In the genomic region with DNA sequence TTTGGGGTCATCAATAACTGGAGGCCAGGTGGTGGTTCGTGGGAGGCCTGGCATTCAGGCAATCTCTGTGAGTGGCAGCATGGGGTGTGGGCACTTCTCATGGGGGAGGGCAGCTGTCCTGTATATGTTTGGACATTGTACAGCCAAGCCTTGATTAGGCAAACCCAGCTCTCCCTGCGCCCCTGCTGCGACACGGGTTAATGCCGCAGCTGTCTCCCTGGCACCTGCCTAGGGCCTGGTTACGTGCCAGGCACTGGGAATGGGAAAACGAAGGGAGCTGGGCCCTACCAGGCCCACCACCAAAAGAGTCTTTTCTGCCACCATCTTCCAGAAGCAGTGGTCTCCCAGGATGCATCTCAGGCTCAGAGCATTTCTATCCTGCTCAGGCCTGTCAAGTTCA, we compare ENCODE assay signal across 14 mouse cellular contexts.
A peak's percentile ranks its signal among the peaks of the same experiment; 100 is the strongest.
DNase-seq lines count a peak whose midpoint lies in the region; ATAC-seq and TF ChIP-seq lines count a peak whose summit lies in the region.
"Had no signal": no experiment of that assay in that cellular context is flagged by ENCODE, and none has a peak within 500 bp of the region (broad histone marks: within the 10 kb centered on the region; RNA-seq: fewer than 3 reads in every experiment).

No protein-coding gene starts in this region.

- no peak for ATAC-seq in heart, embryonic 11.5 days (replicated peaks; ENCODE audit: insufficient number of reproducible peaks, low FRiP score, low TSS enrichment)
- no peak for ATAC-seq in hindbrain, embryonic 12.5 days (ENCODE audit: low FRiP score)
- ATAC-seq in intestine, embryonic 15.5 days: no peak

- peak overlapping the region; percentile 78 for H3K27ac ChIP-seq in heart, embryonic 11.5 days (ENCODE audit: low read depth, low read length)
- peak overlapping the region; percentile 65; the same call in 1 of the 2 replicates for H3K27ac ChIP-seq in hindbrain, embryonic 10.5 days
- H3K27ac ChIP-seq in hindbrain, embryonic 12.5 days: no peak overlapping the region
- no peak overlapping the region for H3K27ac ChIP-seq in intestine, embryonic 15.5 days
- H3K27ac ChIP-seq: midbrain, embryonic 12.5 days had no signal

- WGBS in heart, embryonic 11.5 days (ENCODE audit: insufficient replicate concordance): 73% methylated on average over 7 of the region's 7 CpGs
- WGBS in hindbrain, embryonic 10.5 days: 87% methylated on average over 7 of the region's 7 CpGs
- WGBS in hindbrain, embryonic 12.5 days: 70% methylated on average over 7 of the region's 7 CpGs
- WGBS in intestine, embryonic 15.5 days: 81% methylated on average over 7 of the region's 7 CpGs

- H3K27me3 ChIP-seq in heart, embryonic 11.5 days (ENCODE audit: control insufficient read depth, insufficient read depth, low read length): no peaks in the 10 kb centered on the region
- H3K27me3 ChIP-seq in hindbrain, embryonic 10.5 days (ENCODE audit: insufficient read depth, poor library complexity, severe bottlenecking): peaks cover 3% of the 10 kb centered on the region; the same call in 1 of the 2 replicates
- H3K27me3 ChIP-seq in hindbrain, embryonic 12.5 days: no peaks in the 10 kb centered on the region
- H3K27me3 ChIP-seq in intestine, embryonic 15.5 days (replicated peaks): no peaks in the 10 kb centered on the region
- H3K27me3 ChIP-seq: midbrain, embryonic 12.5 days had no signal

- no peaks in the 10 kb centered on the region for H3K36me3 ChIP-seq in heart, embryonic 11.5 days (ENCODE audit: control insufficient read depth, insufficient read depth, low read length)
- no peaks in the 10 kb centered on the region for H3K36me3 ChIP-seq in hindbrain, embryonic 10.5 days
- no peaks in the 10 kb centered on the region for H3K36me3 ChIP-seq in hindbrain, embryonic 12.5 days
- no peaks in the 10 kb centered on the region for H3K36me3 ChIP-seq in intestine, embryonic 15.5 days
- H3K36me3 ChIP-seq: midbrain, embryonic 12.5 days had no signal

- TF ChIP-seq POLR2A in brain, embryonic 14.5 days (IDR thresholded peaks at IDR 0.05; ENCODE audit: borderline replicate concordance, extremely low read depth, insufficient read depth, insufficient read length, poor library complexity, severe bottlenecking): no peak

- H3K9ac ChIP-seq in heart, embryonic 11.5 days (ENCODE audit: low read depth, low read length): 0 out of 2 replicates have a peak overlapping the region, but pooled peaks have one; percentile 34
- no peak overlapping the region for H3K9ac ChIP-seq in hindbrain, embryonic 12.5 days
- H3K9ac ChIP-seq in intestine, embryonic 15.5 days: no peak overlapping the region
- H3K9ac ChIP-seq: midbrain, embryonic 12.5 days had no signal

- no peak overlapping the region for H3K4me2 ChIP-seq in heart, embryonic 11.5 days
- no peak overlapping the region for H3K4me2 ChIP-seq in hindbrain, embryonic 12.5 days (replicated peaks)
- no peak overlapping the region for H3K4me2 ChIP-seq in intestine, embryonic 15.5 days (replicated peaks)
- H3K4me2 ChIP-seq: midbrain, embryonic 12.5 days had no signal

- intact Hi-C loops in heart, postnatal 14 days (cut with DNase I): no loop called here

- TF ChIP-seq CTCF in brain, embryonic 14.5 days (IDR thresholded peaks at IDR 0.05; ENCODE audit: borderline replicate concordance, extremely low read depth, insufficient read depth, insufficient read length): no peak

- H3K4me1 ChIP-seq in heart, embryonic 11.5 days (ENCODE audit: control insufficient read depth, insufficient read depth, low read length): peaks cover 38% of the 10 kb centered on the region
- peaks cover 37% of the 10 kb centered on the region for H3K4me1 ChIP-seq in hindbrain, embryonic 10.5 days (replicated peaks)
- H3K4me1 ChIP-seq in hindbrain, embryonic 12.5 days: peaks cover 26% of the 10 kb centered on the region
- peaks cover 19% of the 10 kb centered on the region for H3K4me1 ChIP-seq in intestine, embryonic 15.5 days (replicated peaks)

- H3K4me3 ChIP-seq in heart, embryonic 11.5 days (ENCODE audit: low read depth, low read length): no peak overlapping the region
- H3K4me3 ChIP-seq in hindbrain, embryonic 10.5 days: no peak overlapping the region
- no peak overlapping the region for H3K4me3 ChIP-seq in hindbrain, embryonic 12.5 days
- H3K4me3 ChIP-seq in intestine, embryonic 15.5 days (replicated peaks): no peak overlapping the region
- H3K4me3 ChIP-seq: midbrain, embryonic 12.5 days had no signal

- no peaks in the 10 kb centered on the region for H3K9me3 ChIP-seq in heart, embryonic 11.5 days (replicated peaks; ENCODE audit: control insufficient read depth, low read length)
- no peaks in the 10 kb centered on the region for H3K9me3 ChIP-seq in hindbrain, embryonic 10.5 days
- H3K9me3 ChIP-seq in hindbrain, embryonic 12.5 days (replicated peaks): no peaks in the 10 kb centered on the region
- H3K9me3 ChIP-seq in intestine, embryonic 15.5 days: no peaks in the 10 kb centered on the region
- H3K9me3 ChIP-seq: midbrain, embryonic 12.5 days had no signal

- peak; percentile 85 to 92 for DNase-seq in cerebellum, postnatal 10 days
- DNase-seq in cerebellum, adult 11 months: no peak
- DNase-seq in heart, postnatal 14 days: no peak
- no peak for DNase-seq in hindbrain, embryonic 10.5 days (ENCODE audit: low spot score)
- DNase-seq in brain, embryonic 14.5 days (ENCODE audit: low read depth): peak; percentile 44
- DNase-seq: adrenal gland, adult 2 months; gastrocnemius, postnatal 36 days; kidney, postnatal 4 days; layer of hippocampus, adult 9-11 months; liver had no signal

Comparison
In these comparisons a context has a peak if more than half of its experiments do, and no peak if none do; other contexts are left out.
1. DNase-seq: peak in cerebellum, postnatal 10 days (2 of 2) and brain, embryonic 14.5 days (single experiment); none in cerebellum, adult 11 months (single experiment), heart, postnatal 14 days (0 of 2) and hindbrain, embryonic 10.5 days (single experiment).
2. H3K27ac ChIP-seq: peak in heart, embryonic 11.5 days (single experiment) and hindbrain, embryonic 10.5 days (single experiment); none in hindbrain, embryonic 12.5 days (single experiment) and intestine, embryonic 15.5 days (single experiment).